8 mouse cellular contexts compared by ENCODE assay signal in the genomic region with DNA sequence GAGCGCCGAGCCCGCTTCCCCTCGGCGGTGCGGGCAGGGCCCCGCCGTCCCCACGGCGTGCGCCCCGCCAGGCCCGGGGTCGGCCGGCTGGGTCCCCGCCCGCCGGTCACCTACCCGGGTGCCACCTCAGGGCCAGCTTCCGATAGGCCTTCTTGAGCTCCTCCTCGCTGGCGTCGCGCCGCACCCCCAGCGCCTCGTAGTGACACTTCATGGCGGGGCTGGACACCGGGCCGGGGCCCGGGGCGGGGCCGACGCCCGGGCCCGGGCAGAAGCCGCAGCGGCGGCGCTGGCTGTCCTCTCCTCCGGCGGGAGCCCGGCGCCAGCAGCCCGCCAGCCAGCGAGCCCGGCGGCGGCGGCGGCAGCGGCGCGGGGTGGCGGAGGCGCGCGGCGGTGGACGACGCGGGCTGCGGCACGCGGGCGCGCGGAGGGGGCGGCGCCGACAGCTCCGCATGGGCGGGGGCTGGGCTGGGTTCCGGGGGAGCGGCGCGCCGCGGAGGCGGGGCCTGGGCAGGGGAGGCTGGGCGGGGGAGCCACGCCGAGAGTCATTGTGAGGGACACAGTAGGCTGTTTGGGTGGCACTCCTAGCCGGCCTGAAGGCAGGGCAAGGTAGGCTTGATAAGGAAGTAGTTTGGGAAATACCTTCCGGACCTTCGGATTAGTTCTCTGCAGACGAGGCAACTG. TPM values are rescaled to one million over a fixed set of nuclear protein-coding genes. Genes with fewer than 3 reads are reported as not detected.
DNase-seq lines count a peak whose midpoint lies in the region; ATAC-seq and TF ChIP-seq lines count a peak whose summit lies in the region.

Gene Dnajc21 (minus strand): TSS at position 366 of the 681 bp plus-strand sequence.

- peaks cover 2% of the 10 kb centered on the region for H3K4me1 ChIP-seq in ES-Bruce4 (ENCODE audit: control insufficient read depth, insufficient read depth, low read length)
- peaks cover 27% of the 10 kb centered on the region for H3K4me1 ChIP-seq in forebrain, embryonic 10.5 days
- peaks cover 7% of the 10 kb centered on the region; the same call in 1 of the 2 replicates for H3K4me1 ChIP-seq in heart, embryonic 15.5 days (replicated peaks)
- peaks cover 10% of the 10 kb centered on the region for H3K4me1 ChIP-seq in neural tube, embryonic 14.5 days (ENCODE audit: control insufficient read depth, insufficient read depth, low read length)

- TF ChIP-seq EP300 in ES-Bruce4 (IDR thresholded peaks at IDR 0.05; ENCODE audit: insufficient read depth, low read depth, low read length) = peak; percentile 43; the same call in 1 of the 2 replicates

- H3K9me3 ChIP-seq in ES-Bruce4 (replicated peaks; ENCODE audit: control insufficient read depth, insufficient read depth, low read length, poor library complexity, severe bottlenecking) = no peaks in the 10 kb centered on the region
- H3K9me3 ChIP-seq in forebrain, embryonic 10.5 days = no peaks in the 10 kb centered on the region
- H3K9me3 ChIP-seq in heart, embryonic 15.5 days (replicated peaks) = no peaks in the 10 kb centered on the region
- no peaks in the 10 kb centered on the region for H3K9me3 ChIP-seq in neural tube, embryonic 14.5 days (ENCODE audit: control insufficient read depth, low read length)

- H3K4me3 ChIP-seq in ES-Bruce4 (ENCODE audit: low read depth, low read length) = peak within 1 kb of the TSS; percentile 81
- peak within 1 kb of the TSS; percentile 84 for H3K4me3 ChIP-seq in forebrain, embryonic 10.5 days
- peak within 1 kb of the TSS; percentile 95 for H3K4me3 ChIP-seq in heart, embryonic 15.5 days
- peak within 1 kb of the TSS; percentile 91 for H3K4me3 ChIP-seq in neural tube, embryonic 14.5 days (ENCODE audit: low read depth, low read length)

- 3% methylated on average over 80 of the region's 87 CpGs for WGBS in forebrain, embryonic 10.5 days
- under 1% methylated on average over 78 of the region's 87 CpGs for WGBS in heart, embryonic 15.5 days
- under 1% methylated on average over 21 of the region's 87 CpGs for WGBS in neural tube, embryonic 14.5 days

- TF ChIP-seq CTCF in ES-Bruce4 (IDR thresholded peaks at IDR 0.05; ENCODE audit: low read depth, low read length) = no peak

- peak; percentile 95 for ATAC-seq in heart, embryonic 15.5 days (replicated peaks; ENCODE audit: insufficient number of reproducible peaks, insufficient read depth, low FRiP score, low read depth)
- peak; percentile 96 for ATAC-seq in neural tube, embryonic 14.5 days (ENCODE audit: low read depth)

- peaks cover 8% of the 10 kb centered on the region for H3K36me3 ChIP-seq in ES-Bruce4 (ENCODE audit: control insufficient read depth, insufficient read depth, low read length, poor library complexity, severe bottlenecking)
- peaks cover 15% of the 10 kb centered on the region for H3K36me3 ChIP-seq in forebrain, embryonic 10.5 days (replicated peaks)
- H3K36me3 ChIP-seq in heart, embryonic 15.5 days = peaks cover 3% of the 10 kb centered on the region; the same call in 1 of the 2 replicates
- 0 out of 2 replicates have a peak, but pooled peaks cover 3% of the 10 kb centered on the region for H3K36me3 ChIP-seq in neural tube, embryonic 14.5 days (ENCODE audit: control insufficient read depth, insufficient read depth, low read length)

- DNase-seq in c-Kit-positive CD71-negative TER-119-negative erythroid progenitor cells, embryonic 14.5 days (ENCODE audit: low read depth) = peak; percentile 65
- peak; percentile 82 for DNase-seq in forebrain, embryonic 10.5 days (ENCODE audit: extremely low spot score, low spot score)
- peak; percentile 90 to 96 for DNase-seq in kidney, postnatal 25 days
- DNase-seq in lung, adult 18-20 months = peak; percentile 91 to 93
- peak; percentile 93 for DNase-seq in testis, postnatal 10 days (ENCODE audit: low spot score)

- H3K27ac ChIP-seq in ES-Bruce4 (ENCODE audit: insufficient read depth, low read length) = peak within 1 kb of the TSS; percentile 96
- H3K27ac ChIP-seq in forebrain, embryonic 10.5 days = peak within 1 kb of the TSS; percentile 92
- peak within 1 kb of the TSS; percentile 88 for H3K27ac ChIP-seq in heart, embryonic 15.5 days
- H3K27ac ChIP-seq in neural tube, embryonic 14.5 days (ENCODE audit: low read depth, low read length) = peak within 1 kb of the TSS; percentile 82

- peak within 1 kb of the TSS; percentile 91 for H3K4me2 ChIP-seq in heart, embryonic 15.5 days
- peak within 1 kb of the TSS; percentile 86 for H3K4me2 ChIP-seq in neural tube, embryonic 14.5 days (ENCODE audit: low read depth, low read length)

- peak within 1 kb of the TSS; percentile 99 for H3K9ac ChIP-seq in ES-Bruce4 (ENCODE audit: low read depth, poor library complexity, severe bottlenecking)
- H3K9ac ChIP-seq in heart, embryonic 15.5 days = peak within 1 kb of the TSS; percentile 91
- H3K9ac ChIP-seq in neural tube, embryonic 14.5 days (replicated peaks; ENCODE audit: low read depth, low read length) = peak within 1 kb of the TSS; percentile 88

- peak; percentile 30 for TF ChIP-seq POLR2A in ES-Bruce4 (IDR thresholded peaks at IDR 0.05; ENCODE audit: insufficient read depth, low read length)

- no peaks in the 10 kb centered on the region for H3K27me3 ChIP-seq in ES-Bruce4 (ENCODE audit: control insufficient read depth, insufficient read depth, low read length, poor library complexity, severe bottlenecking)
- no peaks in the 10 kb centered on the region for H3K27me3 ChIP-seq in forebrain, embryonic 10.5 days (ENCODE audit: poor library complexity, severe bottlenecking)
- no peaks in the 10 kb centered on the region for H3K27me3 ChIP-seq in heart, embryonic 15.5 days
- peaks cover 4% of the 10 kb centered on the region; the same call in 1 of the 2 replicates for H3K27me3 ChIP-seq in neural tube, embryonic 14.5 days (ENCODE audit: control insufficient read depth, insufficient read depth, low read length)

RNA-seq across cellular contexts. Expression of gene Dnajc21, which starts in this region (rescaled TPM):
- polyA plus RNA-seq in ES-Bruce4 (2011; ENCODE audit: insufficient read depth, insufficient read length, low read depth, missing spikeins) = 125 and 133 TPM in 2 replicates
- 11.3 and 12.2 TPM in 2 replicates for polyA plus RNA-seq in forebrain, embryonic 10.5 days (2016; fragmentation: Nextera tagmentation; extraction: Ambion mirVana)
- polyA plus RNA-seq in heart, embryonic 15.5 days (2015; fragmentation: Nextera tagmentation; extraction: Ambion mirVana) = 9.6 and 10.8 TPM in 2 replicates
- polyA plus RNA-seq in neural tube, embryonic 14.5 days (2014; fragmentation: Nextera tagmentation; extraction: Ambion mirVana) = 14.3 and 14.4 TPM in 2 replicates

Comparison
In these comparisons a context has a peak if more than half of its experiments do, and no peak if none do; other contexts are left out.
1. Peak in every context shown above with its lines: DNase-seq, ATAC-seq, H3K4me3 ChIP-seq and H3K27ac ChIP-seq.